Mouse (Mus musculus) ES-E14 (cell line): ENCODE measurements around the gene Best1.

Source experiments
- CHD2 ChIP-seq: IDR thresholded peaks from 2 replicates; pipeline ENCODE4 v1.6.1; 2014; ENCODE audit warnings: mild to moderate bottlenecking, low read depth, low read length, inconsistent platforms
- MAFK ChIP-seq: IDR thresholded peaks from 2 replicates; pipeline ENCODE4 v1.6.1; 2014; ENCODE audit warnings: mild to moderate bottlenecking, low read depth, low read length, inconsistent platforms; ENCODE audit not compliant: insufficient read depth
- ZC3H11A ChIP-seq: IDR thresholded peaks from 2 replicates; pipeline ENCODE4 v1.6.1; 2012; ENCODE audit warnings: low read depth, mild to moderate bottlenecking, inconsistent platforms, low read length, borderline replicate concordance

GRCm38 (mm10) chr19:10018527-10018818 is 17.0 kb upstream of the Best1 start:
- TF ChIP-seq ZC3H11A, result no peak
- no peak for TF ChIP-seq CHD2
- no peak for TF ChIP-seq MAFK
